Mouse (Mus musculus) testis, postnatal 14 days (tissue): ENCODE data around the gene Epp13.
"Not testable (repeated sequence)": the region's sequence is repeated elsewhere in the genome, so short reads cannot be mapped to it uniquely, and the experiment has no call there.

Experiments used
- DNase-seq: peaks from one replicate; pipeline ENCODE4 v3.0.0; 2021; ENCODE audit warnings: low spot score

Epp13 gene

DNA sequence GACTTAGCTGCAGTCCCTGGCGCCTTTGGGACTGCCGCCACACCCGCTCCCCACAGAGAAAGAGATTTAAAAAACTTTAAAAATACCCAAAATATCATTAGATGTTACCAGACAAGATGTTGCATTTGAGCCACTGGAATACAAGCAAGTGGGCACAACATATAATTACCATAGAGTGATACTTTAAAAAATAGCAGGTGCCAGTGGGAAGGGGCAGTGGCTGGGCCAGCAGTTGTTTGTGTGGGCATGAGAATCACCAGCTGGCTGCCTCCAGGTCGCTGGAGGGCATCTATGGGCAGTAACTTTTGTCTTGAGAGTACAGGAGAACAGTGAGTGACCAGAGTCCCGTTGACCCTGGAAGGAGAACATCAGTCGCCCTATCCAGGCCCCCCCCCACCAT is at the start of gene Epp13:
Gene Epp13 (plus strand): TSS at position 301 of the 400 bp plus-strand sequence.
- DNase-seq: no peak

DNA sequence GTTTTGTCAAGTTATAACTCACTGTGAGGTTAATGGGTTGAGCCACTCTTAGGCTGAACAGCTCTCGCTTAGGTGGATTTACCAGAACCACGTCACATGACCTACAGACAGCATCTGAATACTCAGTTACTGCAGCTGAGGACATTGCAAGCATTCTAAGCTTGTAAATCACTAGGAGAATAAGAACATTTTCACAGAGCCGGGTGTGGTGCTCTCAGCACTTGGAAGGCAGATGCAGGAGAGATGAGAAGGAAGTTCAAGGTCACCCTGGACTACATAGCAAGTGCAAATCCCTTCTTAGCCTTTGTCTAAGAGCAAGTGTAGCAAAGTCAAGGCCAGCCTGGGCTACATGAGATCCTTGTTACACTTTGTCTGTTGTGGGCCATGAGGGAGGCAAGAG is 48.3 kb upstream of the Epp13 start:
- peak; percentile 16 for DNase-seq

DNA sequence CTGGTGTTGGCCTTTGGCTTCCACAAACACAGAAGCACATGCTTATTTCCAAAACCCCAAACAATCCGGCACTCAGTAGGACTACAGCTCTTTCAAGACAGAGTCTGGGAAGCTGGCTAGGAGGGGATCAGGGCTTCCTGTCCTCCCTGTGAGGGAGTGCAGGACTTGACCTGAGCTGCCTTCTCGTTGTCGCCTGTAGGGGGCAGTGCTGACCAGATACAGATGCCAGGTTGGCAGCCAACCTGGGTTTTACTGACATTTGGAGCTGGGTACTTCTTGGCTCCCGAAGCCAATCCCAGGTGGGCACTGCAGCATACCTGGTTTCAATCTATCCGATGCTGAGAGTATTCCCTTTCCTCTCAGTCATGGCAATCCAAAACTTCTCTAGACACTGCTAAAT is 39.4 kb upstream of the Epp13 start:
- peak; percentile 46 for DNase-seq

DNA sequence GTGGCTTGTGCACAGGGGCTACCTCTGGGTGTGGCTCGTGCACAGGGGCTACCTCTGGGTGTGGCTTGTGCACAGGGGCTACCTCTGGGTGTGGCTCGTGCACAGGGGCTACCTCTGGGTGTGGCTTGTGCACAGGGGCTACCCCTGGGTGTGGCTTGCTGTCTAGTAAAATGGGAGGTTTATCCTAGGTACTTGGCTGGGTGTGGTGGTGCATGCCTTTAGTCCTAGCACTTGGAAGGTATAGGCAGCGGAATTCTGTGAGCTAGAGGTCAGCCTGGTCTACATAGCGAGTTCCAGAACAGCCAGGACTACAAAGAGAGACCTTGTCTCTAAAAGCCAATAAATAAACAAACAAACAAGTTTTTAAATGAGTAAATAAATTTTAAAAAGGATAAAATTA is 37.8 kb upstream of the Epp13 start:
- DNase-seq: not testable (repeated sequence)

DNA sequence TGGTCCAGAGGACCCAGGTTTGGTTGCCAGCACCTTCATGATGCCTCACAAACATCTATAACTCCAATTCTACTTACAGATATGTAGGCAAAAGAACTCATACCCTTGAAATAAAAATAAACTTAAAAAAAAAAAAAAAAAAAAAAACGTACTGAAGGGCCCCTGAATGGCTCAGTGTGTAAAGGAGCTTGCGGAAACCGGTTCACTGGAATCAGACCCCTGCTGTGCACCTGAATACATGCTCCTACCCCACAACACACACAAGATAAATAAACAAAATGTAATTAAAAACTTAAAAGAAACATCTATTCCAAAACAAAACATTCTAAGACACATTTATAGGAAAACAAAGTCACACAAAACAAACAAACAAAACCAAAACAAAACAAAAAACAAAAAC is 32.4 kb upstream of the Epp13 start:
- DNase-seq: no peak

DNA sequence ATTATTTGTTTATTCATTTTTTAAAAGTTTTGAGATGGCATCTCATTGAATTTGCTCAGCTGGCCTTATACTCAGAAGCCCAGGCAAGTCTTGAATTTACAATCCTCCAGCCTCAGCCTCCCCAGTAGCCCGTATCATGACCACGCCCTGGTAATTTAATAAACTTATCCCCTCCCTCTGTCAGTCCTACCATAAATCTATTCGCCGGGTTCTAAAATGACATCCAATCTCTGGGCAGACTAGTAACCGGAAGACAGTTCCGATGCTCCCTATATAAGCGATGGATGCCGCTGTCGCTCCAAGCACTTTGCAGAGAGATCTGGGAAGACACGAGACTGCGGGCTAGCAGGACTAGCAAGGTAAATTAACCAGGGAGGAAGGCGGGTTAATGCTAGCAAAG is 30.5 kb upstream of the Epp13 start, which contains the start of gene Zscan5b:
Gene Zscan5b (plus strand): TSS at position 301 of the 400 bp plus-strand sequence.
- no peak for DNase-seq

DNA sequence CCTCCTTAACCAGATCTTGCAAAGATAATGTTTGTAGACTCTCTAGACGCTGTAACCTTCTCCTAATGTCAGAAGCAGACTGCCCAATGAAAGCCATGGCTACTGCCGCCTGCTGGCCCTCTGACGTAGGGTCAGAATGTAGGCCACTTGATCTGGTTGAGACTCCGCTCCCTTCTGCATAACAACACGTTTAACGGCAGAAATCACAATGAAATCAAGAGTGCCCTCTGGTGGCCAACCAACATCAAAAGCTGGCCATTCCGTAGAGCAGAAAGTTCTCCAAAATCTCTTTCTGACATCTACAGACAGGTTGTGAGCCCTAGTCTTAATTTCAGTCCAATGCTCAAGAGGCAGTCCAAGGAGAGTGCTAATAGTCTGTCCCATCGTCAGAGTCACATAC is 24.0 kb upstream of the Epp13 start:
- not testable (repeated sequence) for DNase-seq

DNA sequence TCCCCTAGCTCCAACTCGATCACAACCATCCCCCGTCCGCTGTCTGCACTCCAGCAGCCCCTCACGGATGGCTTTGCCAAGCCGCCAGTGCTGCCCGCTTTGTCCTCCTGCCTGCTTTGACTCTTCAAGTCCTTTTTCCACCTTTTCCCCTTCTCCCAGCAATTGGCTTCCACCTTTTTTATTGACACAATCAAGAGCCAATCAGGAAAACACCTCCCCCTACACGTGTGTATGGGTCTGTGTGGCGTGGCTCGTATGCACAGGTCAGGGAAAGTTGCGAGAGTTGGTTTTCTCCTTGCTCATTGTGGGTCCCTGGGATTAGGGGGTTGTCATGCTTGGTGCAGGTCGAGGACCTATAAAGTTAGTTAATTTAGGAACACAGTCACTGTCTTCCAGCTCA is 12.7 kb upstream of the Epp13 start:
- DNase-seq: peak; percentile 17

DNA sequence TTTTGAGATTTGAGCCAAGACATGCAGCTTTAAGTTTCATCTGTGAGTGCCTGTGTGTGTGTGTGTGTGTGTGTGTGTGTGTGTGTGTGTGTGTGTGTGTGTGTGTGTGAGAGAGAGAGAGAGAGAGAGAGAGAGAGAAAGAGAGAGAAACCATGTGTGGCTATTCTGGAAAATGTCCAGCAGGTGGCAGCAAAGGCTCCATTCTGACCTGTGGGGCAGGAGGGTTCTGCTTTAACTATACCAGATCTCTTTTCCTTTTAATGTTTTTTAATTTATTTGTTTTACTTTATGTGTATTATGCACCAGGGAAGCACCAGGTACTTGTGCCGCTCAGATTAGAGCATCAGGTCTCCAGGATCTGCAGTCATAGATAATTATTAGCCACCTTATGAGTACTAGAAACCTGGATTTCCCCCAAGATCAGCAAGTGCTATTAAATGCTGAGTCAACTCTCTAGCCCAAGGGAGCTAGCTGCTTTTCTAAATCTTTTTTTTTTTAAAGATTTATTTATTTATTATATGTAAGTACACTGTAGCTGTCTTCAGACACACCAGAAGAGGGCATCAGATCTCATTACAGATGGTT is 11.6 kb upstream of the Epp13 start:
- DNase-seq: peak; percentile 17

DNA sequence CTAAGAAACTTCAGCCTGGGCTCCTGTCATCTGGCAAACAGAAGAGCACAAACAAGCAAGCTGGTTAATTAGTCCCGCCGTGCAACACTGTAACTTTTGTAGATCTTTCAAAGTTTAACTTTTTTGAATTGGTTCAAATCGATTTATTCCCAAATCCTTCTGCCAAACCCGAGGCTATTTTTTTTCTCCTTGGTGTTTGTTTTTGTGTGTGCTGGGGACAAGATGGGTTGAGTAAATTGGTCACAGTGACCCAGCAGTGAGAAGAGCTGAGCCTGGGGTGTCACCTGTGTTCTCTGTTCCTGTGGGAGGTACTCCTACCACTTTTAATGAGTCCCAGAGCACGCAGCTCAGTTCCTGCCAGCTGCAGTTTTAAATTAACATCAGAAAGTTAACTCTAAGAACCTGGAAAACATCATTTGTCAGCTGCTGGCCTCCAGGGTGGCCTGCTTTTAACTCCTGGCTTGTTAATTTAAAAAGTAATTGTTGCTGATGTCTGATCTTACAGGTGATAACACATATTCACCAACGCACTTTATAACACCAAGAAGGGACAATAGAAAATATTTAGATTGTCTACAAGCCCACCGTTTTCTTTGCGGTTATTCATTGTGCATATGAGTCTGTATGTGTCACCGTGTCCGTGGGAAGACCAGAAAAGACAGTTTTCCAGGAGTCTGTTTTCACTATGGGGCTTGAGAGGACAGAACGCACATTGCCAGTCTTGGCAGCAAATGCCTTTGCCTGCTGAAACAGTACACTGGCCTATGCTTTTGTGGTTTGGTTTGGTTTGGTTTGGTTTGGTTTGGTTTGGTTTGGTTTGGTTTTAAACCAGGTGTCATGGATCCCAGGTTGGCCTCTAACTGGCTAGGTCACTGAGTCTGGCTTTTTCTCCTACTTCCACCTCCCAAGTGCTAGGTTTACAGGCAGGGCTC is 7.9 kb upstream of the Epp13 start:
- no peak for DNase-seq

DNA sequence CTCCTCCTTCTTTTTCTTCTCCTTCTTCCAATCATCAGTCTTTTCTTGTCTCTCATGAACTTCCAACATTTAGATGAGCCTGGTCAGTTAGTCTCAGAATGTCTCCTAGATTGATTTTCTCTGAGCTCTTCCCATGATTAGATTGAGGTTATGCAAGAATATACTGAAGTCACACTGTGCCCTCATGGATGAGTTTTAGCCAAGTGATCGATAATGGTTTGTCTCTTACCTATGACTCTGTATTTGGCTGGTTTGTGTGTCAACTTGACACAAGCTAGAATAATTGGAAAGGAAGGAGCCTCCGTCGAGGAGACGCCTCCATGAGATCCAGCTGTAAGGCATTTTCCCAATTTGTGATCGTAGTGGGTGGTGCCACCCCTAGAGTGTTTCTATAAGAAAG is 1.9 kb downstream of the Epp13 start:
- DNase-seq: no peak

DNA sequence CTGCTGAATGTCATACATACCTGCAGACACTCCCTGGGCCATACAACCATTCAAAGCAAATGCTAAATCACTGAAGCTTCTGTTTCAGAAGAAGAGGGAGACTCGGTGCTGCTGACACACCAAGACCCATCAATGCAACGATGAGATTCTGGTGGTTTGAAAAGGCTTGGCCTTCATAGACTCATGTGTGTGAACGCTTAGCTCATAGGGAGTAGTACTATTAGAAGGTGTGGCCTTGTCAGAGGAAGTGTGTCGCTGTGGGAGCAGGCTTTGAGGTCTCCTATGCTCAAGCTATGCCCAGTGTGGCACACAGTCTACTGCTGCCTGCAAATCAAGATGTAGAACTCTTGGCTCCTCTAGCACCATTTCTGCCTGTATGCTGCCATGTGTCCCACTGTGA is 4.9 kb downstream of the Epp13 start:
- DNase-seq: no peak

DNA sequence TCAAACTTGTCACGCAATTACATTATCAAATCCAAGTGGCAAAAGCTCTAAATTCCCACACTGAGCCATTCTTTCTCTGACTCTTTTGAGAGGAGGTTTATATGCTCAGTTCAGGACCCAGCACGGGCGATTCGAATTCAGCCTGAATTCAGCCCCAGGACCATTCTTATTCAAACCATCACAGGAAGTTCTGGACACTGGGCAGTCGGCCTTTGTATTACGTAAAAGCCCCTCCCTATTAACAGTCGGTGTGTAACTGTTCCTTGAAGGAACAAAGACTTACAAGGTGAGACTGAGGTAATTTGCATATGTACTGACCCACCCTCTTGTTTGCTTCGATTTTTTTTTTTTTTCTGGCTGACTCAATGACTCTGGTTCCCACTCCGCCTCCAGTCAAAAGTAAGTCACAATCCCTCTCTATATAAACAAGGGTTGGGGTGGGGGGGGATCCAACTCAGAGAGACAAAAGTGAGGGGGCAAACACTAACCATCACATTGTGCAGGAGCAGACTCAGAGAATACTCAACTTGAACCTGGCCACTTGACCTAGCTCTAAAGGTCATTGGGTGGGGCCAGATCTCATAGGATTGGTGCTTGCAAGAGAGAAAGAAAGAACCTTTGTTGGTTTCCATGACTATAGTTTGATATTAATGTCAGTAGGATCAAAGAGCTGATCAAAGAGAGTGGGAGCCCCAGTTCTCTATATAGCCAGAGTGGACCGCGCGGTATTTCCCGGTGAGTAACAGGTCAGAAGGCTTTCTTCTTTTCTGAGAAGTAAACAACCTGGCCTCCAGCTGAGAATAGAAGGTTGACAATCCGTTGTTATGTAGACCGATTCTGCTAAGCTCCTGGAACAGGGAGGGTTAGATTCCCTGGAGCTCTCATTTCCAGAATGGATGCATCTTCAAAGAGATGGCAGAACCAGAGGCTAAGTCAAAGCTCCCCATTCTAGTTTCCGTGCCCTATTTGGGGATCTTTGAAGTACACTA is 6.0 kb downstream of the Epp13 start:
- DNase-seq: no peak

DNA sequence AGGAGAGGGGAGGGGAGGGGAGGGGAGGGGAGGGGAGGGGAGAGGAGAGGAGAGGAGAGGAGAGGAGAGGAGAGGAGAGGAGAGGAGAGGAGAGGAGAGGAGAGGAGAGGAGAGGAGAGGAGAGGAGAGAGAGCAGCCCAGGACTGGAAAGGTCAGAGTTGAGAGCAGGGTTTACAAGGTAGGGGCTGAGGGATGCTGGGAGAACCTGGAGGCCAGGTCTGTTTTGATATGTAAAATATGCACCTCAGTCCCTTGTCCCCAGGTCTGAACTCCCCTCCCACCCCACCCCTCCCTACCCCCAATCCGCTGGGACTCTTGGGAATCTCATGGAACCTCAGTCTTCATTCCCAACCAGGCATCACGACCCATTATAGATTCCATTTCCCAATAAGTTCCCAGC is 7.5 kb downstream of the Epp13 start:
- DNase-seq: not testable (repeated sequence)

DNA sequence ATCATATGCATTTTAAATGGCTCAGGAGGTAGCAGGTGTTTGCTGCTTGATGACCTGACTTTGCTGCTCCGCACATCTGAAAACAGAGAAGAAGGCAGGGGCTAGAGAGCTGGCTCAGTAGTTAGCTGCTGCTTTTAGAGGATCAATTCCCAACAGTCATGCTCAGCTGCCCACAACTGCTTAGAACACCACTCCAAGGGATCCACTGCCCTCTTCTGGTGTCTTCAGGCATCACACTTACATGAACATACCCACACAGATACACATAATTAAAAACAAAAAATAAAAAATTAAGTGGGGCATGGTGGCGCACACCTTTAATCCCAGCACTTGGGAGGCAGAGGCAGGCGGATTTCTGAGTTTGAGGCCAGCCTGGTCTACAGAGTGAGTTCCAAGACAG is 9.6 kb downstream of the Epp13 start:
- no peak for DNase-seq

DNA sequence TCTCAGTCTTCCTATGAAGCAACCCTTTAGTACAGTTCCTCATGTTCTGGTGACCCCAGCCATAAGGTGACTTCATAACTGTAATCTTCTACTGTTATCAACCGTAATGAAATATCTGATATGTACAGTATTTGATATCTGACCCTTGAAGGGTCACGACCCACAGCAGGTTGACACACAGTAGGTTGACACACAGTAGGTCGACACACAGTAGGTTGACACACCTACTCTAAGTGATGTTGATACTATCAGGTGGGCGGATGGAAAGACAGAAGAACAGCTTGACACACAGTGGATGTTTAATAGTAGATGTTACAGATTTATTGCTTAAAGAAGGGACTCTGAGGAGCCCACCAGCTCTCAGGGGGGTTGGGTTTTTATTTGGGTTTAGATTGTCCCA is 10.5 kb downstream of the Epp13 start:
- no peak for DNase-seq

DNA sequence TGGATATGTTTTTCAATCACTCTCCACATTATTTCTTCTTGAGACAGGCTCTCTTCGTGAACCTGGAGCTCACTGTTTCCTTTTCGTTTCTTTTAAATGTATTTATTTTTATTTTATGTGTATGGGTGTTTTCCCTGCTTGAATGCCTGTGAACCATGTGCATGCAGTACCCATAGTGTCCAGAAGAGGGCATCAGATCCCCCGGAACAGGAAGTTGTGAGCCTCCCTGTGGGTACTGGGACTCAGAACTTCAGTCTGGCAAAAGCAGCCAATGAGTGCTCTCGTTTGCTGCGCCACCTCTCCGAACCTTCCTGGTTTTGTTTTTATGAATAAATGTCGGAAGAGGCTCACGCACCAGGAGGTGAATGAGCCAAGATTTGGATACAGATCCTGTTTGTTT is 13.2 kb downstream of the Epp13 start:
- DNase-seq: peak; percentile 48

DNA sequence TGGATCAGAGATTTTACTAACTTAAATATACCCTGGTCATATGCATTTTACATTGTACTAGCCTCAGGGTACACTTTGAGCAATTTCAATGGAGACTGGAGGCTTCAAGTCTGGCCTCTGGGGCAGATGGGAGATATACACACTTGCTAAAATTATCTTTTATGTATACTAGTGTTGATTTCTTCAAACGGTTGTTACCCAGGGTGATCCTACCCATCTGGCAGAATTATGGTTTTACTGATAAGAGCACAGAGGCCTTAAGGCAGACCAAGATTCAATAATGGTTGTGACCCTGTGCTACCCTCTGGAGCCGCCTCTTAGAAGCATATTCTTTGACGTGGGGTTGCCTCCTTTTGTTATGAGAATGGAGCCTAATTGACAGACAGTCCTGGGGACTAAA is 25.4 kb downstream of the Epp13 start:
- DNase-seq: no peak

DNA sequence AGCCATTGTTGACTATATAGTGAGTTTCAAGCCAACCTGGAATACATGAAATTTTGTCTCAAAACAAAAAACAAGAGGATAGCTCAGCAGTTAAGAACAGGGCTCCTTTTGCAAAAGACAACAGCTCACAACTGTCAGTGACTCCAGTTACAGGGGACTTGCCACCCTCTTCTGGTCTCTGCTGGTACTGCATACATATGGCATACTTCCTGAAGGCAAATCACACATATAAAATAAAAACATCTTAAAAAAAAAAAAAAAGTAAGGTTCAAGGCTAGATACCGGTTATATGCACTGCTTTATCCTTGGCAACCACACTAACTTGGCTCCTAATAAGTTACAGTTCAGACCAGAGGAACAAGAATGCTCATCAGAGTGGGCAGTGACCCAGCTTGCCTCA is 30.2 kb downstream of the Epp13 start:
- DNase-seq: peak; percentile 60

DNA sequence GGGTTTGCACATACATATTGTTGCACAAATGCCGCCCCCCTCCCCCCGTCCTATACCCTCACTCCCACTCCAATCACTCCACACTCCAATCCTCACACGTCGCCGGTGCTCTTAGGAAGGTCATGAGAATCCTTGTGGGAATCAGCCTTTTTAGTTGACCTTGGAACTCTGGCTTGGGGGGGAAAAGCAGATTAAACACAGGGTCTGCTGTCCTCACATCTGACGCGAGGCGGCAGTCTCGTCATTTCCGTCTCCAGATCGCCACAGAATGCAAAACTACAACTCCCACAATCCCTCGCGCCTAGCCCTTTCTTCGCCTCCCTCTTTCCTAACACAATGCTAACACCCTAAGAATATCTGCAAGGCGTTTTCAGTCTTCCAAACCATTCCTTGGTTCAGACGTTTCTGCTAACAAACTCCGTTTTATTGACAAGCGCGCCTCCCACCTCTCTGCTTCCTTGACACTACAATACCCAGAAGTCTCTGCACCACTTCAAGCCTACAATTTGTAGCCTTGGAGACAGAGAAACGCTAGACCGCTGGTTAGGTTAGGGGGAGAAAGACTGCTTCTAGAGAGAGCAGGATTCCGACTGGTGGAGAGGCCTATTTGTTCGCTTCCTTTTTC is 31.1 kb downstream of the Epp13 start:
- DNase-seq: peak; percentile 77

DNA sequence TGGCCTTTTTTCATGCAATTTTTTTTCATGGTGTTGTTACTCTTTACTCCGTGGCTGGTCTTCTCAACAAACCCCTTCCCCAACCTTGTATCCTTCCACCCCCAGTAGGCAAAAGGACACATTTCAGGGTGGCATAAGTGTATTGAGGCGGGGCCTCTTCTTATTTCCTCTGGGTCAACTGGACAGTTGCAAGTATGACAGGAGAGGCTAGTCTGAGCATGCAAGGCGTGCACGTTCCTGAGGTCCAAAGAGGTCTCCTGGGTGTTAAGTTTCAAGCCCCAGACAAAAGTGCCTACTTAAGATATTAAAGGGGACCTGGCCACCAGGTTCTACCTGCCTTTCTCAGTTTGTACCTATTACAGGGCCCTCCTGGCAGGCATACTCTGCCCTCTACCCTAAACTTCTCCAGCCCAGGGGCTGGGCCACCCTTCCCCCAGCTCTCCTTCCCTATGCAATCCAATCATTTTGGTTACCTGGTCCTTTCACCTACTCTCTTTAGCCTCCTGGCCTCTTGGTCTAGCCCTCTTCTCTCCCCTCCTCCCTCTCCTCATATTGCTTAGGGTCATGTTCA is 32.0 kb downstream of the Epp13 start:
- DNase-seq: no peak

DNA sequence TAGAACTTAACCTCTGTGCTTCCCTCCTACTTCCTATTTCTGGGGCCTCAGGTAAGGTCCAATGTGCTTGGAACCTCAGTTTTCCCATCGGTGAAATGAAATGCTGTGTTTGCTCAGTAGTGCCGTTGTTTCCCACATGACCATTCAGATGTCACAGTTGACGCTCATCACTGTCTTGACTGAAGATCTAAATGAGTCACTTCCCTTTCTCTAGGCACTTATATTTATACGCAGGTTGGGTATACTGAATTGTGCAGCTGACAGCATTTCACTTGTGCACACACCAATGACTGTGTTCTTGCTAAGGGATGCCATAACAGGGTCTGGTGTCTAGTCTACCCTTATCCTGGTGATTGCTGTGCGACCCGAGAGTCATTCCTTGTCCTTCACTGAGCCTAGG is 32.9 kb downstream of the Epp13 start:
- DNase-seq: no peak
